Mouse (Mus musculus) T-cell, adult 2 months (primary cell): Measurements from ENCODE around the gene Cmip.

ENCODE experiments used
- DNase-seq: peaks from one replicate; pipeline ENCODE4 v3.0.0; 2022; ENCODE audit warnings: low spot score

Cmip gene

GRCm38 (mm10) chr8:117349541-117349940 is 92.7 kb downstream of the Cmip start:
- DNase-seq, result no peak

- DNase-seq, result no peak
Measured at GRCm38 (mm10) chr8:117352098-117352497, 95.2 kb downstream of the Cmip start.

GRCm38 (mm10) chr8:117355111-117355831 is 98.4 kb downstream of the Cmip start:
- no peak for DNase-seq

GRCm38 (mm10) chr8:117356109-117356672 is 99.3 kb downstream of the Cmip start:
- DNase-seq, result no peak

GRCm38 (mm10) chr8:117357491-117358467 is 100.9 kb downstream of the Cmip start:
- DNase-seq, result no peak

GRCm38 (mm10) chr8:117360172-117360930 is 103.5 kb downstream of the Cmip start:
- DNase-seq, result no peak

GRCm38 (mm10) chr8:117361595-117362437 is 105.0 kb downstream of the Cmip start:
- no peak for DNase-seq

GRCm38 (mm10) chr8:117362438-117362726 is 105.5 kb downstream of the Cmip start:
- no peak for DNase-seq

- no peak for DNase-seq
Measured at GRCm38 (mm10) chr8:117363291-117363690, 106.4 kb downstream of the Cmip start.

GRCm38 (mm10) chr8:117364374-117365160 is 107.7 kb downstream of the Cmip start:
- no peak for DNase-seq

GRCm38 (mm10) chr8:117366475-117366874 is 109.6 kb downstream of the Cmip start:
- no peak for DNase-seq

GRCm38 (mm10) chr8:117367441-117367840 is 110.6 kb downstream of the Cmip start:
- no peak for DNase-seq

GRCm38 (mm10) chr8:117368781-117369180 is 111.9 kb downstream of the Cmip start:
- DNase-seq, result no peak

GRCm38 (mm10) chr8:117370009-117370408 is 113.1 kb downstream of the Cmip start:
- DNase-seq, result no peak

- no peak for DNase-seq
Measured at GRCm38 (mm10) chr8:117371189-117371588, 114.3 kb downstream of the Cmip start.

- no peak for DNase-seq
Measured at GRCm38 (mm10) chr8:117372070-117372469, 115.2 kb downstream of the Cmip start.

GRCm38 (mm10) chr8:117373001-117373428 is 116.2 kb downstream of the Cmip start:
- DNase-seq, result no peak

GRCm38 (mm10) chr8:117374087-117374486 is 117.2 kb downstream of the Cmip start:
- DNase-seq, result no peak

GRCm38 (mm10) chr8:117376997-117377396 is 120.1 kb downstream of the Cmip start:
- DNase-seq, result no peak

- DNase-seq, result no peak
Measured at GRCm38 (mm10) chr8:117378625-117379024, 121.8 kb downstream of the Cmip start.
